Mouse (Mus musculus) myocyte (in vitro differentiated cells): ENCODE measurements around the gene Cacna1e.

Experiments used
- MYOG ChIP-seq, 3 experiments: IDR thresholded peaks; one replicate each; pipeline ENCODE4 v1.6.1; 2011; ENCODE audit warnings: control low read depth in 2 of 3, low read depth in 2 of 3, mild to moderate bottlenecking in 2 of 3; ENCODE audit not compliant: insufficient read length in 2 of 3, control insufficient read depth in 1 of 3, insufficient read depth in 1 of 3
- POLR2A ChIP-seq: IDR thresholded peaks from one replicate; pipeline ENCODE4 v1.6.1; 2011; ENCODE audit warnings: low read depth, mild to moderate bottlenecking, control low read depth, moderate library complexity; ENCODE audit not compliant: insufficient read length

GRCm38 (mm10) chr1:154802301-154802904 lies 81.9 kb downstream of the Cacna1e start:
- TF ChIP-seq MYOG (IDR thresholded peaks at IDR 0.05; ENCODE audit: control insufficient read depth in 1 of 3, insufficient read depth in 1 of 3, insufficient read length in 2 of 3, low read depth in 2 of 3) (no peak), POLR2A (no peak)
